9 mouse cellular contexts compared by ENCODE assay signal in genomic region chr6:48594043-48594738, GRCm38 (mm10). TPM values are rescaled to one million over a fixed set of nuclear protein-coding genes. Genes with fewer than 3 reads are reported as not detected.
DNase-seq lines count a peak whose midpoint lies in the region; ATAC-seq and TF ChIP-seq lines count a peak whose summit lies in the region.
"Had no signal": no experiment of that assay in that cellular context is flagged by ENCODE, and none has a peak within 500 bp of the region (broad histone marks: within the 10 kb centered on the region; RNA-seq: fewer than 3 reads in every experiment).

No protein-coding gene starts in this region.

- H3K27ac ChIP-seq in forebrain, embryonic 14.5 days (ENCODE audit: low read depth, low read length), result peak overlapping the region; percentile 90
- H3K27ac ChIP-seq in hindbrain, embryonic 15.5 days (replicated peaks), result peak overlapping the region; percentile 99
- peak overlapping the region; percentile 96 for H3K27ac ChIP-seq in midbrain, postnatal 0 days (ENCODE audit: low read depth, low read length)

- no peaks in the 10 kb centered on the region for H3K27me3 ChIP-seq in forebrain, embryonic 14.5 days (replicated peaks; ENCODE audit: control insufficient read depth, insufficient read depth, low read length)
- no peaks in the 10 kb centered on the region for H3K27me3 ChIP-seq in hindbrain, embryonic 15.5 days
- H3K27me3 ChIP-seq in midbrain, postnatal 0 days (ENCODE audit: insufficient read depth, low read length), result no peaks in the 10 kb centered on the region

- peaks cover 13% of the 10 kb centered on the region for H3K4me1 ChIP-seq in forebrain, embryonic 14.5 days (ENCODE audit: control insufficient read depth, insufficient read depth, low read length)
- H3K4me1 ChIP-seq in hindbrain, embryonic 15.5 days (replicated peaks), result peaks cover 20% of the 10 kb centered on the region
- peaks cover 13% of the 10 kb centered on the region for H3K4me1 ChIP-seq in midbrain, postnatal 0 days (ENCODE audit: insufficient read depth, low read length)

- under 1% methylated on average over 37 of the region's 41 CpGs for WGBS in forebrain, embryonic 14.5 days
- whole genome bisulfite sequencing in hindbrain, embryonic 15.5 days, result under 1% methylated on average over 41 of the region's 41 CpGs
- 1% methylated on average over 40 of the region's 41 CpGs for WGBS in midbrain, postnatal 0 days

- peak; percentile 66 for ATAC-seq in forebrain, embryonic 14.5 days
- peak; percentile 83 for ATAC-seq in hindbrain, embryonic 15.5 days (ENCODE audit: low FRiP score, low read depth)
- ATAC-seq in midbrain, postnatal 0 days (ENCODE audit: low FRiP score), result peak; percentile 88

- peak overlapping the region; percentile 73 for H3K4me2 ChIP-seq in forebrain, embryonic 14.5 days (ENCODE audit: low read length)
- H3K4me2 ChIP-seq in hindbrain, embryonic 15.5 days, result peak overlapping the region; percentile 80
- H3K4me2 ChIP-seq in midbrain, postnatal 0 days (ENCODE audit: low read depth, low read length, poor library complexity, severe bottlenecking), result peak overlapping the region; percentile 69

- DNase-seq in right cerebral cortex, adult 2 months (ENCODE audit: low spot score in 2 of 2), result peak; percentile 54 to 68
- no peak for DNase-seq in right cerebral cortex, postnatal 4 days
- peak; percentile 70 for DNase-seq in adrenal gland, adult 8-10 months
- peak; percentile 63 for DNase-seq in forebrain, embryonic 14.5 days (ENCODE audit: low spot score)
- DNase-seq in liver, result peak; percentile 24
- peak; percentile 81 for DNase-seq in midbrain, postnatal 0 days (ENCODE audit: low spot score)
- DNase-seq in spleen, adult 18-20 months, result no peak

- peaks cover 18% of the 10 kb centered on the region; the same call in 1 of the 2 replicates for H3K9me3 ChIP-seq in forebrain, embryonic 14.5 days (replicated peaks; ENCODE audit: control insufficient read depth, low read length)
- H3K9me3 ChIP-seq in hindbrain, embryonic 15.5 days, result peaks cover 22% of the 10 kb centered on the region
- peaks cover 13% of the 10 kb centered on the region; the same call in 1 of the 2 replicates for H3K9me3 ChIP-seq in midbrain, postnatal 0 days (ENCODE audit: low read length)

- peak overlapping the region; percentile 75 for H3K4me3 ChIP-seq in forebrain, embryonic 14.5 days (ENCODE audit: low read depth, low read length)
- H3K4me3 ChIP-seq in hindbrain, embryonic 15.5 days, result peak overlapping the region; percentile 89
- H3K4me3 ChIP-seq in midbrain, postnatal 0 days (ENCODE audit: low read depth, low read length), result peak overlapping the region; percentile 62

- no peak for TF ChIP-seq CTCF in midbrain, postnatal 0 days (IDR thresholded peaks at IDR 0.05)

- peak overlapping the region; percentile 86 for H3K9ac ChIP-seq in forebrain, embryonic 14.5 days (ENCODE audit: low read length)
- peak overlapping the region; percentile 94 for H3K9ac ChIP-seq in hindbrain, embryonic 15.5 days
- H3K9ac ChIP-seq in midbrain, postnatal 0 days (replicated peaks; ENCODE audit: low read length, poor library complexity, severe bottlenecking), result peak overlapping the region; percentile 67

- H3K36me3 ChIP-seq in forebrain, embryonic 14.5 days (ENCODE audit: control insufficient read depth, insufficient read depth, low read length), result peaks cover 32% of the 10 kb centered on the region
- H3K36me3 ChIP-seq in hindbrain, embryonic 15.5 days, result peaks cover 35% of the 10 kb centered on the region
- H3K36me3 ChIP-seq in midbrain, postnatal 0 days (ENCODE audit: insufficient read depth, low read length), result peaks cover 33% of the 10 kb centered on the region

RNA-seq across cellular contexts. Expression of gene Gm44965, which starts 0.5 kb away (rescaled TPM):
- 1 to 10 TPM in 3 of 4 experiments, not detected in 1; 1.8 to 7.7 (median 2.6) TPM for total RNA-seq in adrenal gland, adult 8-10 months (2022)
- polyA plus RNA-seq in forebrain, embryonic 14.5 days (2014; fragmentation: Nextera tagmentation; extraction: Ambion mirVana), result not detected in 2 replicates
- 1.0 TPM in 1 of 2 replicates, not detected in the other for polyA plus RNA-seq in hindbrain, embryonic 15.5 days (2015; fragmentation: Nextera tagmentation; extraction: Ambion mirVana)
- not detected in 2 replicates for total RNA-seq in midbrain, postnatal 0 days (2014; rRNA removed)
- 0.75 and 1.7 TPM in 2 replicates for polyA plus RNA-seq in midbrain, postnatal 0 days (2015; fragmentation: Nextera tagmentation; extraction: Ambion mirVana)

RNA-seq across cellular contexts. Expression of gene Repin1, which starts 0.5 kb away (rescaled TPM):
- total RNA-seq in adrenal gland, adult 8-10 months (2022), result 10 to 100 TPM; 59.1 to 84.5 (median 79.5) TPM
- polyA plus RNA-seq in forebrain, embryonic 14.5 days (2014; fragmentation: Nextera tagmentation; extraction: Ambion mirVana), result 27.3 and 34.3 TPM in 2 replicates
- polyA plus RNA-seq in hindbrain, embryonic 15.5 days (2015; fragmentation: Nextera tagmentation; extraction: Ambion mirVana), result 44.3 and 46.1 TPM in 2 replicates
- 76.5 and 91.5 TPM in 2 replicates for total RNA-seq in midbrain, postnatal 0 days (2014; rRNA removed)
- 41.2 and 42.8 TPM in 2 replicates for polyA plus RNA-seq in midbrain, postnatal 0 days (2015; fragmentation: Nextera tagmentation; extraction: Ambion mirVana)

RNA-seq across cellular contexts. Expression of gene Gm45021, which starts 4.8 kb away (rescaled TPM):
- not detected for total RNA-seq in adrenal gland, adult 8-10 months (2022)
- polyA plus RNA-seq in forebrain, embryonic 14.5 days (2014; fragmentation: Nextera tagmentation; extraction: Ambion mirVana), result not detected in 2 replicates
- not detected in 2 replicates for polyA plus RNA-seq in hindbrain, embryonic 15.5 days (2015; fragmentation: Nextera tagmentation; extraction: Ambion mirVana)
- total RNA-seq in midbrain, postnatal 0 days (2014; rRNA removed), result not detected in 2 replicates
- polyA plus RNA-seq in midbrain, postnatal 0 days (2015; fragmentation: Nextera tagmentation; extraction: Ambion mirVana), result not detected in 2 replicates
- total RNA-seq: heart, postnatal 36 days had no signal

RNA-seq across cellular contexts. Expression of gene Zfp775, which starts 7.7 kb away (rescaled TPM):
- 10 to 100 TPM; 10.8 to 14.9 (median 13.4) TPM for total RNA-seq in adrenal gland, adult 8-10 months (2022)
- polyA plus RNA-seq in forebrain, embryonic 14.5 days (2014; fragmentation: Nextera tagmentation; extraction: Ambion mirVana), result 16.7 and 17.4 TPM in 2 replicates
- 13.5 and 14.5 TPM in 2 replicates for polyA plus RNA-seq in hindbrain, embryonic 15.5 days (2015; fragmentation: Nextera tagmentation; extraction: Ambion mirVana)
- 8.6 and 9.5 TPM in 2 replicates for total RNA-seq in midbrain, postnatal 0 days (2014; rRNA removed)
- polyA plus RNA-seq in midbrain, postnatal 0 days (2015; fragmentation: Nextera tagmentation; extraction: Ambion mirVana), result 8.6 and 9.5 TPM in 2 replicates

RNA-seq across cellular contexts. Expression of gene Rarres2, which starts 21.6 kb away (rescaled TPM):
- 100 to 1,000 TPM in 1 of 4 experiments, 10 to 100 TPM in 3; 68.8 to 138 (median 88.5) TPM for total RNA-seq in adrenal gland, adult 8-10 months (2022)
- 4.0 and 5.3 TPM in 2 replicates for polyA plus RNA-seq in forebrain, embryonic 14.5 days (2014; fragmentation: Nextera tagmentation; extraction: Ambion mirVana)
- polyA plus RNA-seq in hindbrain, embryonic 15.5 days (2015; fragmentation: Nextera tagmentation; extraction: Ambion mirVana), result 5.1 and 7.6 TPM in 2 replicates
- 4.6 and 6.6 TPM in 2 replicates for total RNA-seq in midbrain, postnatal 0 days (2014; rRNA removed)
- polyA plus RNA-seq in midbrain, postnatal 0 days (2015; fragmentation: Nextera tagmentation; extraction: Ambion mirVana), result 7.4 and 10.6 TPM in 2 replicates

Comparison
In these comparisons a context has a peak if more than half of its experiments do, and no peak if none do; other contexts are left out.
1. DNase-seq: peak in right cerebral cortex, adult 2 months (2 of 2), adrenal gland, adult 8-10 months (single experiment), forebrain, embryonic 14.5 days (single experiment), liver (single experiment) and midbrain, postnatal 0 days (single experiment); none in right cerebral cortex, postnatal 4 days (single experiment) and spleen, adult 18-20 months (0 of 2).
2. Peak in every context shown above with its lines, with median percentiles within 50 percentile points of each other: ATAC-seq, H3K27ac ChIP-seq, H3K4me2 ChIP-seq, H3K4me3 ChIP-seq and H3K9ac ChIP-seq.